Mouse (Mus musculus) embryonic facial prominence, embryonic 15.5 days (tissue): Measurements from ENCODE around the gene Rpl32. TPM values are rescaled to one million over a fixed set of nuclear protein-coding genes. Genes with fewer than 3 reads are reported as not detected.

Source experiments
- ATAC-seq: fragments of 200-750 bp; cut with Nextera tagmentation; 2 replicates; pipeline ENCODE4 v1.8.0; 2017; ENCODE audit warnings: low read depth, moderate TSS enrichment; ENCODE audit not compliant: insufficient number of reproducible peaks, low FRiP score, low TSS enrichment
- H3K27ac ChIP-seq: fragments of 300-500 bp; sonication (generic); replicated peaks from 2 replicates; pipeline ENCODE4 v1.5.1; 2015; ENCODE audit warnings: mild to moderate bottlenecking, inconsistent platforms
- H3K27me3 ChIP-seq: fragments of 300-500 bp; sonication (generic); 2 replicates; pipeline ENCODE4 v1.6.1; 2015; ENCODE audit warnings: inconsistent platforms
- H3K36me3 ChIP-seq: fragments of 300-500 bp; sonication (generic); 2 replicates; pipeline ENCODE4 v1.6.1; 2015; ENCODE audit warnings: mild to moderate bottlenecking, inconsistent platforms
- H3K4me1 ChIP-seq: fragments of 300-500 bp; sonication (generic); 2 replicates; pipeline ENCODE4 v1.6.1; 2015; ENCODE audit warnings: inconsistent platforms
- H3K4me2 ChIP-seq: fragments of 300-500 bp; sonication (generic); replicated peaks from 2 replicates; pipeline ENCODE4 v1.6.1; 2015; ENCODE audit warnings: mild to moderate bottlenecking, inconsistent platforms
- H3K4me3 ChIP-seq: fragments of 300-500 bp; sonication (generic); replicated peaks from 2 replicates; pipeline ENCODE4 v1.5.1; 2015; ENCODE audit warnings: mild to moderate bottlenecking, inconsistent platforms
- H3K9ac ChIP-seq: fragments of 300-500 bp; sonication (generic); 2 replicates; pipeline ENCODE4 v1.6.1; 2015; ENCODE audit warnings: inconsistent platforms
- H3K9me3 ChIP-seq: fragments of 300-500 bp; sonication (generic); replicated peaks from 2 replicates; pipeline ENCODE4 v1.6.1; 2016; ENCODE audit warnings: inconsistent platforms
- WGBS: fragments of 180-500 bp; shearing (Covaris S2); methylation state at CpG from one replicate; pipeline ENCODE4 v1.1.7; 2015; 5-methylcytosine and 5-hydroxymethylcytosine counted together
- polyA plus RNA-seq: library from polyadenylated mRNA; unstranded; fragments of >200 nt; fragmentation: Nextera tagmentation; extraction: Ambion mirVana; gene quantifications from 2 replicates; pipeline ENCODE4 v1.2.1, GENCODE M21; 2015

The Rpl32 gene
- 2,086 and 2,192 TPM in 2 replicates for polyA plus RNA-seq

DNA sequence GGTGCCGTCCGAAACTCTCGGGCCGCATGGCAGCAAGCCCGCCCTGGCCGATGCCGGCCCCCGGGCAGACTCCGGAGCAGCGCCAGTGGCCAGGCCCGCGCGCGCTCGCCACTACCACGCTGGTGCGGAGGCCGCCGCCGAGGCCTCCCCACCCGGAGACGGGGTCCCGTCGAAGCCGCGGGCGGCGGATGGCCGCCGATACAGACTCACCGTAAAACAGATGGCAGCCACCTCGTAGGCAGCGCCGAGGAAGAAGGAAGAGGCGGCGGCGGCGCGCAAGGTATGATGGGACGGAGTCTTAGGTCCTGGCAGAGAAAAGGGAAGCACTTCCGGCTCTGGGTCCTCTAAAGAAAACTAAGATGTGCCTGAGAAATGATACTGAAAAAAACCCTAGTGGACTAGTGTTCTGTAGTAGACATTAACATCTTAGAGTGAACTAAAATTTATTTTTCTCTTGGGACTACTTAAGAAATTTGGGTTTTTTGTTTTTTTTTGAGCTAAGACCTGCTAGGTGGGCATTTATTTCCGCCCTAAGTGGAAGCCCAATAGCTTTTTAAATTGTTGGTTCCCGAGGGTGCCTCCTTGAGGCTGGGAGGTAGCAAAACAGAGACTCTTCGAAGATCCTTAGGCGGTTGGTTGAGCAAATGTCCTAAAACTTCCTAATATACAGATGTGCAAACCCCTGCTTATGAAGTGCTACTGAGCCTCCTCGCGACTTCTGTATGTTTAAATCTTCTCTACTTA is at the start of gene Rpl32:
TSS of gene Rpl32 (minus strand) at position 260 of the 744 bp plus-strand sequence.
- Histone ChIP-seq H3K27me3 (no peaks in the 10 kb centered on the region), H3K4me2 (peak within 1 kb of the TSS; percentile 80), H3K9me3 (no peaks in the 10 kb centered on the region), H3K4me3 (peak within 1 kb of the TSS; percentile 77), H3K27ac (peak within 1 kb of the TSS; percentile 97), H3K9ac (peak within 1 kb of the TSS; percentile 85), H3K36me3 (peaks cover 37% of the 10 kb centered on the region), H3K4me1 (peaks cover 22% of the 10 kb centered on the region)
- ATAC-seq = peak; percentile 86
- under 1% methylated on average over 47 of the region's 47 CpGs for WGBS

DNA sequence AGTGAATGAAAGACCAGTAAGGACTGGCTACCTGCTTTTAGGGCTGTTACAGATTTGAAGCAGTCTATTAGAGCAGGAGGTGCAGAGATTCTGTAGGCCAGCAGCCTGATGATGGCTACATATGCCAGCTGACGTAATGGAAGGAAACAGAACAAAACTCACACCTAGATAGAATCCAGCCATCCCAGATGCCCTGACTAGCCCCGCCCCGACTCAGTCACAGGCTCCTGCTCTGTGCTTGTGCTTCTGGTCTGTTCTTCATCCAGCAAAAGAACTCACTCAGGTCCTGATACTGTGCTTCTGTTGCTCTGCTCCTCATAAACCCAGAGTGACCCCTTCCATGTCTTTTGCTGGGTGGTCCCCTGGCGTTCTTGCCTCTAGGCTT is 47.8 kb upstream of the Rpl32 start:
- Histone ChIP-seq H3K4me3 (no peak overlapping the region), H3K9me3 (no peaks in the 10 kb centered on the region), H3K9ac (no peak overlapping the region), H3K4me2 (no peak overlapping the region), H3K4me1 (peaks cover 31% of the 10 kb centered on the region), H3K27ac (peak overlapping the region; percentile 44; the same call in 1 of the 2 replicates), H3K27me3 (no peaks in the 10 kb centered on the region), H3K36me3 (no peaks in the 10 kb centered on the region)
- ATAC-seq = no peak
- 64% methylated on average over 4 of the region's 4 CpGs for WGBS

DNA sequence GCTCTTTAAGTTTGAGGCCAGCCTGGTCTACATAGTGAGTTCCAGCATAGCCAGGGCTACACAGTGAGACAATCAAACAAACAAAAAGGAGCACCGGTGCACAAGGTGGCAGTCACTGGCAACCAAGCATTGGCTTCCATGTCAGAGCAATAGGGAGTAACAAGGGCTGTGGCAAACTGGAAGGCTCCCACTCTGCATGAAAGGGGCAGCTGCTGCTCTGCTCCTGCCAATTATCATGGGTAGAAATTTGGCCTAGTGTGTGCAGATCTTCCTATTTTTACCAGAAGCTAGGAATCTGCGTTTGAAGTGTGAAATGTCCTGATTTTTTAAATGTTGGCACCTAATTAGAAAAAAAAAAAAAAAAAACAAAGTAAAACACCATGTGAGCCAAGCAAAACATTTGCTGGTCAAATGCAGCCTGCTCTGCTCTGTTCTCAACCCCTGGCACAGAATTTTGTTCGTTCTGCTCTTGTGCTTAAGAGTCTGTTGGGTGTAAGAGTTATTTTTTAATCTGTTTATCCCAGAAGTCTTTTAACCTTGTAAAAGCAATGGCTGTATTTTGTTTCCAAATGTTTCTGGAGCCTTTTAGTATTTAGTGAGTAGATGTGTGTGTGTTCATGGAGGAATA is 47.3 kb upstream of the Rpl32 start:
- Histone ChIP-seq H3K4me2 (no peak overlapping the region), H3K27ac (peak overlapping the region; percentile 44; the same call in 1 of the 2 replicates), H3K9me3 (no peaks in the 10 kb centered on the region), H3K4me1 (peaks cover 31% of the 10 kb centered on the region), H3K4me3 (no peak overlapping the region), H3K36me3 (no peaks in the 10 kb centered on the region), H3K27me3 (no peaks in the 10 kb centered on the region), H3K9ac (no peak overlapping the region)
- no peak for ATAC-seq
- 82% methylated on average over 3 of the region's 3 CpGs for WGBS

- no peak for ATAC-seq
- Histone ChIP-seq H3K4me1 (peaks cover 31% of the 10 kb centered on the region), H3K4me3 (no peak overlapping the region), H3K36me3 (peaks cover 3% of the 10 kb centered on the region; the same call in 1 of the 2 replicates), H3K4me2 (no peak overlapping the region), H3K27me3 (no peaks in the 10 kb centered on the region), H3K27ac (no peak overlapping the region), H3K9ac (no peak overlapping the region), H3K9me3 (no peaks in the 10 kb centered on the region)
- WGBS = 65% methylated on average over 2 of the region's 2 CpGs
Observed at GRCm38 (mm10) chr6:115854432-115854831, 45.9 kb upstream of the Rpl32 start.

- H3K9me3 ChIP-seq = no peaks in the 10 kb centered on the region
- H3K4me2 ChIP-seq = peak overlapping the region; percentile 74
- peaks cover 8% of the 10 kb centered on the region; the same call in 1 of the 2 replicates for H3K36me3 ChIP-seq
- no peak overlapping the region for H3K9ac ChIP-seq
- WGBS = 41% methylated on average over 7 of the region's 7 CpGs
- H3K27me3 ChIP-seq = no peaks in the 10 kb centered on the region
- ATAC-seq = no peak
- H3K27ac ChIP-seq = peak overlapping the region; percentile 89
- H3K4me1 ChIP-seq = peaks cover 31% of the 10 kb centered on the region
- peak overlapping the region; percentile 69 for H3K4me3 ChIP-seq
Observed at GRCm38 (mm10) chr6:115853985-115854384, 45.4 kb upstream of the Rpl32 start.

DNA sequence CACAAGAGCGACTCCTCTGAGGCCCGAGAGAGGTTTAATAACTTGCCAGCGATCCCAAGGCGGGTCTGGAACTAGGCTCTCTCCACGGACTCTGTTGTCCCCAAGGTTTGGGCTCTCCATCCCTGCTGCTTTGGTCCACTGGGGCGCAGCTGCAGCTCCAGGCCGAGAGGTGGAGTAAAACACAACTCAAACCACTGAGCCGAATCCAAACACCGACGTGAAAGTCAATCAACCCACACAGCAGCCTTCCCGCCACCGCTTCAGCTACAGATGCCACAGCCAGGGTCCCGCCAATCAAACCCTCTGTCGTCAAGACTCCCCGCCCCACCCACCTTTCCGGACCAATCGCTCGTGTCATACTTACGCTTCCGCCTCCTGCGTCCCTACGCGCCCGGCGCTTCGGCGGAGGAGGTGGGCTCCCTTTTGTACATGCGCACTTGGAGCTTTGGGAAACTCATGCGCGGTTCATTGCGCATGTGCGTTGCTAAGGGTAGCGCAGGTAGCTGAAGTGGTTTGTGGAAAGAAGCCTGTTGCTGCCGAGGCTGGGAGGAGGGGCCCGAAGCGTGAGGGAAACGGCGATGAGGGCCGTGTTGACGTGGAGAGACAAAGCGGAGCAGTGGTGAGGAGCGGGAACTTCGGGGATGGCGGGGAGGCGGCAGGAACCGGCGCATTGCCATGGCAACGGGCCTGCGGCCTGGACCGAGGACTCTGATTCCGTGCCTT is 44.7 kb upstream of the Rpl32 start, which contains the start of the genes Mbd4 and Ift122:
TSS of gene Mbd4 (minus strand) at position 281 of the 723 bp plus-strand sequence.
TSS of gene Ift122 (plus strand) at position 380 of the 723 bp plus-strand sequence.
- Histone ChIP-seq H3K27me3 (no peaks in the 10 kb centered on the region), H3K4me2 (peak within 1 kb of the TSS; percentile 74), H3K9me3 (no peaks in the 10 kb centered on the region), H3K4me3 (peak within 1 kb of the TSS; percentile 69), H3K36me3 (peaks cover 13% of the 10 kb centered on the region; the same call in 1 of the 2 replicates), H3K4me1 (peaks cover 31% of the 10 kb centered on the region), H3K27ac (peak within 1 kb of the TSS; percentile 89), H3K9ac (peak within 1 kb of the TSS; percentile 48)
- WGBS = under 1% methylated on average over 51 of the region's 51 CpGs
- ATAC-seq = peak; percentile 96

DNA sequence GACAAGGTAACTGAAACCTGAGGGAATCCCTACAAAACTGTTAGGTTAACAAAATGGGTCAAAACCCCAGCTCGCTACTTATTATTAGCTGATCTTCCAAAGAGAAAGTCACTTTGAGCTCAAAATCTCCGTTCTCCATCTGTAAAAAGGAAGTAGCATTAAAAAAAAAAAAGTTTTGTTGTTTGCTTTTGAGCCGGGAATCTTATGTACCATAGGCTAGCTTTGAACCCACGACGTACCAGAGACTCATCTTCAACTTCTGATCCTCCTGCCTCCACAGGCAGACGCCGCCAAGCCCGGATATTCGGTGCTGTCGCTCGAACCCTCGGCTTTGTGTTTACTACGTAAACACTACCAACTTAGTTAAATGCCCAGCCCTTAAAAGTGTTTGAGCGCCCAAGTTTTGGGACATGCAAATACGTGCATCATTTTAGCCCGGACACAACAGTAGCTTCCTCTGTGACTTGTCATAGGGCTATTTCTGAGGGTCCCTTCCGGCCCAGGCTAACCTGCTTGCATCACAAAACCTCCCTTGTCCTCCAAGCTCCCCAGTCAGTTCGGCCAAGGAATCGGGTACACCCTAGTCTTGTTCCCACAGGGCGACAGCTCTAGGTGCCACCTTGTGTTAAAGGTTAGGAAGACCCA is 44.0 kb upstream of the Rpl32 start:
- WGBS = 5% methylated on average over 20 of the region's 20 CpGs
- H3K9me3 ChIP-seq = no peaks in the 10 kb centered on the region
- H3K27me3 ChIP-seq = no peaks in the 10 kb centered on the region
- peak overlapping the region; percentile 69 for H3K4me3 ChIP-seq
- peak overlapping the region; percentile 44 for H3K9ac ChIP-seq
- H3K4me1 ChIP-seq = peaks cover 31% of the 10 kb centered on the region
- no peak for ATAC-seq
- peak overlapping the region; percentile 83 for H3K27ac ChIP-seq
- H3K4me2 ChIP-seq = peak overlapping the region; percentile 74
- H3K36me3 ChIP-seq = peaks cover 17% of the 10 kb centered on the region; the same call in 1 of the 2 replicates

GRCm38 (mm10) chr6:115848598-115849304 is 40.2 kb upstream of the Rpl32 start:
- no peaks in the 10 kb centered on the region for H3K9me3 ChIP-seq
- no peaks in the 10 kb centered on the region for H3K27me3 ChIP-seq
- no peak for ATAC-seq
- H3K27ac ChIP-seq = no peak overlapping the region; the same call in 1 of the 2 replicates
- no peak overlapping the region for H3K4me3 ChIP-seq
- H3K4me2 ChIP-seq = no peak overlapping the region
- H3K9ac ChIP-seq = no peak overlapping the region
- 85% methylated on average over 10 of the region's 10 CpGs for WGBS
- H3K36me3 ChIP-seq = peaks cover 29% of the 10 kb centered on the region
- H3K4me1 ChIP-seq = peaks cover 15% of the 10 kb centered on the region; the same call in 1 of the 2 replicates

DNA sequence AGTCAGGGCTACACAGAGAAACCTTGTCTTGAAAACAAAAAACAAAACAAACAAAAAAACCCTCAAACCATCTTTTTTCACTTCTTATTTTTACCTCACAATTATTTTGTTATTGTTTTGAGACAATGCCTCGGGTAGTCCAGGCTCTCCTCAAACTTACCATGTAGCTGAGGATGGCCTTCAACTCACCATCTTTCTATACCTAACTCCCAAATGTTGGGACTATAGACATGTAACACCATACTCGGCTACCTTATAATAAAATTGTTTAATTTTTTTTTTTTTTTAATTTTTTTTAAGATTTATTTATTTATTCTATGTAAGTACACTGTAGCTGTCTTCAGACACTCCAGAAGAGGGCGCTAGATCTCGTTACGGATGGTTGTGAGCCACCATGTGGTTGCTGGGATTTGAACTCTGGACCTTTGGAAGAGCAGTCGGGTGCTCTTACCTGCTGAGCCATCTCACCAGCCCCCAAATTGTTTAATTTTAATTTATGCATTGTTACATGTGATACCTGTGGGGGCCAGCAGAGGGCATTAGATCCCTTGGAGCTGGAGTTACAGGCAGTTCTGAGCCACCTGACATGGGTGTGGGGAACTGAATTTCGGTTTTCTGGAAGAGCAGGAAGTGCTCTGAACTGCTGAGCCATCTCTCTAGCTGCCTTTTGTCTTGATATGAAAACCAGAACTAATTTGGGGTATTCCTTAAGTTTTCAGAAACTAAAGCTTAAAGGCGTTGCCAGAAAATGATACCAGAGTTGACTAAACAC is 38.3 kb upstream of the Rpl32 start:
- Histone ChIP-seq H3K9me3 (no peaks in the 10 kb centered on the region), H3K4me2 (no peak overlapping the region), H3K4me3 (no peak overlapping the region), H3K36me3 (peaks cover 48% of the 10 kb centered on the region), H3K9ac (no peak overlapping the region), H3K4me1 (0 out of 2 replicates have a peak, but pooled peaks cover 5% of the 10 kb centered on the region), H3K27me3 (no peaks in the 10 kb centered on the region), H3K27ac (0 out of 2 replicates have a peak overlapping the region, but pooled peaks have one; percentile 34)
- 37% methylated on average over 8 of the region's 8 CpGs for WGBS
- no peak for ATAC-seq
